ENCODE assay signal across 8 mouse cellular contexts in genomic region chr6:127945725-127946124, GRCm38 (mm10). TPM values are rescaled to one million over a fixed set of nuclear protein-coding genes. Genes with fewer than 3 reads are reported as not detected.
DNase-seq lines count a peak whose midpoint lies in the region; ATAC-seq and TF ChIP-seq lines count a peak whose summit lies in the region.

No protein-coding gene starts in this region.

- H3K36me3 ChIP-seq in thymus, adult 2 months (ENCODE audit: control insufficient read depth, insufficient read depth, low read length) = no peaks in the 10 kb centered on the region
- H3K36me3 ChIP-seq in intestine, embryonic 14.5 days (ENCODE audit: control insufficient read depth, insufficient read depth, low read length) = no peaks in the 10 kb centered on the region
- H3K36me3 ChIP-seq in midbrain, embryonic 10.5 days = no peaks in the 10 kb centered on the region
- no peaks in the 10 kb centered on the region for H3K36me3 ChIP-seq in small intestine, adult 2 months (ENCODE audit: control insufficient read depth, insufficient read depth, low read length)

- H3K4me1 ChIP-seq in thymus, adult 2 months (replicated peaks; ENCODE audit: control insufficient read depth, insufficient read depth, low read length) = no peaks in the 10 kb centered on the region
- no peaks in the 10 kb centered on the region for H3K4me1 ChIP-seq in intestine, embryonic 14.5 days (replicated peaks; ENCODE audit: control insufficient read depth, insufficient read depth, low read length)
- H3K4me1 ChIP-seq in midbrain, embryonic 10.5 days = no peaks in the 10 kb centered on the region; the same call in 1 of the 2 replicates
- H3K4me1 ChIP-seq in small intestine, adult 2 months (ENCODE audit: control insufficient read depth, insufficient read depth, insufficient read length, low read length) = no peaks in the 10 kb centered on the region

- H3K4me2 ChIP-seq in intestine, embryonic 14.5 days (ENCODE audit: low read length) = no peak overlapping the region

- peak; percentile 53; the same call in 1 of the 2 replicates for TF ChIP-seq CTCF in thymus, adult 2 months (IDR thresholded peaks at IDR 0.05; ENCODE audit: borderline replicate concordance, control insufficient read depth, extremely low read depth, insufficient read depth, low read length, poor library complexity)
- peak; percentile 71 for TF ChIP-seq CTCF in left cerebral cortex, adult 2 months (IDR thresholded peaks at IDR 0.05)
- peak; percentile 73; the same call in 1 of the 2 replicates for TF ChIP-seq CTCF in small intestine, adult 2 months (IDR thresholded peaks at IDR 0.05; ENCODE audit: extremely low read depth, insufficient read length, insufficient replicate concordance, low read depth, low read length)

- no peak overlapping the region for H3K4me3 ChIP-seq in thymus, adult 2 months (ENCODE audit: control insufficient read depth, insufficient read depth, low read length)
- H3K4me3 ChIP-seq in intestine, embryonic 14.5 days (ENCODE audit: low read depth, low read length) = no peak overlapping the region
- no peak overlapping the region for H3K4me3 ChIP-seq in left cerebral cortex, adult 2 months
- H3K4me3 ChIP-seq in midbrain, embryonic 10.5 days = no peak overlapping the region
- H3K4me3 ChIP-seq in small intestine, adult 2 months (ENCODE audit: low read depth, low read length) = no peak overlapping the region

- TF ChIP-seq POLR2A in thymus, adult 2 months (IDR thresholded peaks at IDR 0.05; ENCODE audit: control insufficient read depth, extremely low read depth, insufficient read depth, low read length, poor library complexity) = no peak
- no peak for TF ChIP-seq POLR2A in small intestine, adult 2 months (IDR thresholded peaks at IDR 0.05; ENCODE audit: low read depth, low read length)

- H3K9ac ChIP-seq in intestine, embryonic 14.5 days (ENCODE audit: low read length) = no peak overlapping the region

- H3K9me3 ChIP-seq in intestine, embryonic 14.5 days (ENCODE audit: control insufficient read depth, low read length) = no peaks in the 10 kb centered on the region
- H3K9me3 ChIP-seq in midbrain, embryonic 10.5 days (replicated peaks) = no peaks in the 10 kb centered on the region

- no peak overlapping the region for H3K27ac ChIP-seq in thymus, adult 2 months (ENCODE audit: control insufficient read depth, insufficient read depth, low read length)
- no peak overlapping the region for H3K27ac ChIP-seq in intestine, embryonic 14.5 days (ENCODE audit: low read depth)
- H3K27ac ChIP-seq in left cerebral cortex, adult 2 months = no peak overlapping the region
- no peak overlapping the region for H3K27ac ChIP-seq in midbrain, embryonic 10.5 days (replicated peaks)
- H3K27ac ChIP-seq in small intestine, adult 2 months (ENCODE audit: insufficient read depth, low read depth, low read length) = no peak overlapping the region

- peak; percentile 86 for ATAC-seq in common myeloid progenitor, adult 5-6 weeks (replicated peaks; ENCODE audit: low read depth, poor library complexity, severe bottlenecking)
- peak; percentile 75 for ATAC-seq in intestine, embryonic 14.5 days (replicated peaks; ENCODE audit: low FRiP score, low TSS enrichment, low read depth)

- intact Hi-C loops in left cerebral cortex, adult 2 months (cut with DNase I) = loop anchor here (1.0 to 2.0 kb wide), 3 partner anchors 175 to 403 kb away; no protein-coding TSS in a partner anchor

- WGBS in thymus, adult 2 months = 63% methylated on average over 9 of the region's 9 CpGs
- WGBS in intestine, embryonic 14.5 days = 63% methylated on average over 9 of the region's 9 CpGs
- WGBS in midbrain, embryonic 10.5 days = 60% methylated on average over 9 of the region's 9 CpGs
- WGBS in small intestine, adult 2 months = 54% methylated on average over 9 of the region's 9 CpGs

- no peaks in the 10 kb centered on the region for H3K27me3 ChIP-seq in thymus, adult 2 months (ENCODE audit: control insufficient read depth, insufficient read depth, low read length)
- H3K27me3 ChIP-seq in intestine, embryonic 14.5 days (replicated peaks; ENCODE audit: control insufficient read depth, insufficient read depth, low read length) = no peaks in the 10 kb centered on the region
- H3K27me3 ChIP-seq in midbrain, embryonic 10.5 days (ENCODE audit: low read depth, poor library complexity, severe bottlenecking) = no peaks in the 10 kb centered on the region
- no peaks in the 10 kb centered on the region for H3K27me3 ChIP-seq in small intestine, adult 2 months (ENCODE audit: control insufficient read depth, insufficient read depth, low read length)

- peak; percentile 56 for DNase-seq in thymus, adult 2 months
- no peak for DNase-seq in thymus, adult 18-20 months
- peak; percentile 79 to 87 for DNase-seq in frontal cortex, postnatal 36 days (ENCODE audit: low spot score in 2 of 2)
- DNase-seq in intestine, embryonic 14.5 days (ENCODE audit: low spot score) = peak; percentile 84
- peak; percentile 75 to 85 for DNase-seq in left cerebral cortex, adult 2 months (ENCODE audit: extremely low spot score in 1 of 2, low spot score in 2 of 2)
- peak; percentile 77 for DNase-seq in midbrain, embryonic 10.5 days (ENCODE audit: low spot score)

RNA-seq across cellular contexts. Expression of gene Tspan11, which starts 58.3 kb away (rescaled TPM):
- 1.4 and 2.4 TPM in 2 replicates for polyA plus RNA-seq in thymus, adult 2 months (2012; rRNA removed)
- not detected in 2 replicates for total RNA-seq in common myeloid progenitor, adult 5-6 weeks (2017)
- 4.1 and 4.9 TPM in 2 replicates for polyA plus RNA-seq in intestine, embryonic 14.5 days (2014; fragmentation: Nextera tagmentation; extraction: Ambion mirVana)
- 10 to 100 TPM in 1 of 2 experiments, 1 to 10 TPM in 1; 6.6 to 11.6 TPM for total RNA-seq in left cerebral cortex, adult 2 months (2021)
- polyA plus RNA-seq in midbrain, embryonic 10.5 days (2016; fragmentation: Nextera tagmentation; extraction: Ambion mirVana) = 4.7 and 9.1 TPM in 2 replicates
- 0.23 and 0.37 TPM in 2 replicates for polyA plus RNA-seq in small intestine, adult 2 months (2012; rRNA removed)

Comparison
In these comparisons a context has a peak if more than half of its experiments do, and no peak if none do; other contexts are left out.
1. DNase-seq: peak in thymus, adult 2 months (single experiment), frontal cortex, postnatal 36 days (2 of 2), intestine, embryonic 14.5 days (single experiment), left cerebral cortex, adult 2 months (2 of 2) and midbrain, embryonic 10.5 days (single experiment); none in thymus, adult 18-20 months (0 of 2).
2. Peak in every context shown above with its lines, with median percentiles within 50 percentile points of each other: CTCF ChIP-seq.